Mouse (Mus musculus) kidney, embryonic 16.5 days (tissue): ENCODE data around the gene Fstl4. TPM values are rescaled to one million over a fixed set of nuclear protein-coding genes. Genes with fewer than 3 reads are reported as not detected.

ENCODE experiments used
- ATAC-seq: fragments of 200-750 bp; cut with Nextera tagmentation; 2 replicates; pipeline ENCODE4 v1.8.0; 2017; ENCODE audit warnings: moderate TSS enrichment; ENCODE audit not compliant: low FRiP score, low TSS enrichment
- H3K27ac ChIP-seq: fragments of 300-500 bp; sonication (generic); 2 replicates; pipeline ENCODE4 v1.5.1; 2014; ENCODE audit warnings: low read length
- H3K27me3 ChIP-seq: fragments of 300-500 bp; sonication (generic); 2 replicates; pipeline ENCODE4 v1.6.1; 2014; ENCODE audit warnings: low read length, control low read depth, mixed read lengths; ENCODE audit not compliant: insufficient read depth
- H3K36me3 ChIP-seq: fragments of 300-500 bp; sonication (generic); 2 replicates; pipeline ENCODE4 v1.6.1; 2014; ENCODE audit warnings: low read length, control low read depth, mixed read lengths; ENCODE audit not compliant: insufficient read depth
- H3K4me1 ChIP-seq: fragments of 300-500 bp; sonication (generic); 2 replicates; pipeline ENCODE4 v1.6.1; 2014; ENCODE audit warnings: low read length, control low read depth, mixed read lengths; ENCODE audit not compliant: insufficient read depth
- H3K4me2 ChIP-seq: fragments of 300-500 bp; sonication (generic); replicated peaks from 2 replicates; pipeline ENCODE4 v1.6.1; 2014; ENCODE audit warnings: low read depth, low read length
- H3K4me3 ChIP-seq: fragments of 300-500 bp; sonication (generic); 2 replicates; pipeline ENCODE4 v1.5.1; 2014; ENCODE audit warnings: mild to moderate bottlenecking, low read length
- H3K9ac ChIP-seq: fragments of 300-500 bp; sonication (generic); replicated peaks from 2 replicates; pipeline ENCODE4 v1.6.1; 2014; ENCODE audit warnings: low read length
- H3K9me3 ChIP-seq: fragments of 300-500 bp; sonication (generic); 2 replicates; pipeline ENCODE4 v1.6.1; 2016; ENCODE audit warnings: low read length, control low read depth
- WGBS: fragments of 180-500 bp; shearing (Covaris S2); extraction: QIAGEN DNeasy Blood & Tissue Kit; methylation state at CpG from one replicate; pipeline ENCODE4 v1.1.7; 2014; 5-methylcytosine and 5-hydroxymethylcytosine counted together
- polyA plus RNA-seq: library from polyadenylated mRNA; unstranded; fragments of >200 nt; fragmentation: Nextera tagmentation; extraction: Ambion mirVana; gene quantifications from 2 replicates; pipeline ENCODE4 v1.2.1, GENCODE M21; 2015

Fstl4 gene
- polyA plus RNA-seq, 1 experiment from 2014 or later = 1.0 TPM

- peak overlapping the region; percentile 48 for H3K4me2 ChIP-seq
- no peaks in the 10 kb centered on the region for H3K27me3 ChIP-seq
- no peaks in the 10 kb centered on the region for H3K9me3 ChIP-seq
- no peaks in the 10 kb centered on the region for H3K36me3 ChIP-seq
- H3K4me3 ChIP-seq = peak overlapping the region; percentile 9; the same call in 1 of the 2 replicates
- ATAC-seq = no peak
- no peak overlapping the region for H3K9ac ChIP-seq
- 20% methylated on average over 23 of the region's 23 CpGs for WGBS
- H3K27ac ChIP-seq = no peak overlapping the region
- peaks cover 9% of the 10 kb centered on the region; the same call in 1 of the 2 replicates for H3K4me1 ChIP-seq
Measured at GRCm38 (mm10) chr11:53132406-53133035, 368.1 kb downstream of the Fstl4 start.

DNA sequence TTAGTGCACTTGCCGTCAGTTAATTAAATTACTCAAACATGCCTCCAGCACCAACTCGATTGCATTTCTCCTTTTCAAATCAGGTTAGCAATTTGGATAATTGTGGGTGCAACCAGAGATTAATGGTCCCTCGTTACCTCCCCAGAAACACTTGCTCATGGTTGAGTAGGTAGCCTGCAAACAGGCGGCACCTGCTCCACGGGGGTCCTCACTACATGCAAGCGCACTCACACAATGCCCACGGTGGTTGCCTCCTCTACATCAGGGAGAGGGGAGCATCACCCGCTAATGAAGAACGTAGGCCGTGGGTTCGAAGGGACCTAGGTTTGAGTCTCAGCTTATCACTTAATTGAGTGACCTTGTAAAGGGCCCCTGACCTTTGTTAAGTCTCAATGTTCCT lies 371.9 kb downstream of the Fstl4 start:
- H3K4me3 ChIP-seq = no peak overlapping the region
- no peak for ATAC-seq
- H3K27me3 ChIP-seq = no peaks in the 10 kb centered on the region
- H3K36me3 ChIP-seq = no peaks in the 10 kb centered on the region
- no peak overlapping the region for H3K4me2 ChIP-seq
- no peak overlapping the region for H3K9ac ChIP-seq
- WGBS = 69% methylated on average over 11 of the region's 11 CpGs
- no peaks in the 10 kb centered on the region for H3K9me3 ChIP-seq
- no peak overlapping the region for H3K27ac ChIP-seq
- peaks cover 9% of the 10 kb centered on the region; the same call in 1 of the 2 replicates for H3K4me1 ChIP-seq

- no peak overlapping the region for H3K27ac ChIP-seq
- H3K4me1 ChIP-seq = peaks cover 5% of the 10 kb centered on the region; the same call in 1 of the 2 replicates
- no peaks in the 10 kb centered on the region for H3K9me3 ChIP-seq
- WGBS = 79% methylated on average over 8 of the region's 8 CpGs
- no peak overlapping the region for H3K4me3 ChIP-seq
- H3K27me3 ChIP-seq = no peaks in the 10 kb centered on the region
- H3K36me3 ChIP-seq = no peaks in the 10 kb centered on the region
- ATAC-seq = no peak
- no peak overlapping the region for H3K9ac ChIP-seq
- H3K4me2 ChIP-seq = no peak overlapping the region
Measured at GRCm38 (mm10) chr11:53137381-53137780, 372.9 kb downstream of the Fstl4 start.

DNA sequence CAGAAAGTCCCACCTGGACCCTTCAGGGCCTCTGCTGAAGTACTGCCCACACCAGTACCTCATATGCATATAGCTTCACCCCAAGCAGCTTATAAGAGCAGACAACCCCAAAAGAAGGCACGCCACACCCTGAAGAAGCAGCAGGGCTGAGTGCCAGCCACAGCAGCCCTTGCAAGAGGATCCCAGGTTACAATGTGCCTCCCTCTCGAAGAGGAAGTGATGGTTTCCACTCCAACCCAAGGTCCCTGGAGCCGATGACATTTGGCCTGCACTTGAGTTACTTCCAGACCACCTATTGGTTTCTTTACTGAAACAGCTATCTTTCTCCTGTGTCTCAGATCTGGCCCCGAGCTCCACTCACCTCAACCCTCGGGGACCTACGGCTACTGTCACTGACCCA lies 373.8 kb downstream of the Fstl4 start:
- no peaks in the 10 kb centered on the region for H3K4me1 ChIP-seq

GRCm38 (mm10) chr11:53139666-53140065 lies 375.2 kb downstream of the Fstl4 start:
- no peak overlapping the region for H3K27ac ChIP-seq
- no peaks in the 10 kb centered on the region for H3K4me1 ChIP-seq
- H3K4me3 ChIP-seq = no peak overlapping the region
- H3K9me3 ChIP-seq = no peaks in the 10 kb centered on the region
- no peak overlapping the region for H3K4me2 ChIP-seq
- H3K9ac ChIP-seq = no peak overlapping the region
- ATAC-seq = no peak
- no peaks in the 10 kb centered on the region for H3K36me3 ChIP-seq
- 82% methylated on average over 3 of the region's 3 CpGs for WGBS
- no peaks in the 10 kb centered on the region for H3K27me3 ChIP-seq

More for the DNA sequence above, 373.8 kb downstream of the Fstl4 start:
- H3K27me3 ChIP-seq = no peaks in the 10 kb centered on the region
- H3K4me3 ChIP-seq = no peak overlapping the region
- no peaks in the 10 kb centered on the region for H3K36me3 ChIP-seq
- H3K9ac ChIP-seq = no peak overlapping the region
- no peak for ATAC-seq
- H3K27ac ChIP-seq = no peak overlapping the region
- H3K9me3 ChIP-seq = no peaks in the 10 kb centered on the region
- no peak overlapping the region for H3K4me2 ChIP-seq
- 79% methylated on average over 6 of the region's 6 CpGs for WGBS

- no peak overlapping the region for H3K9ac ChIP-seq
- H3K27me3 ChIP-seq = no peaks in the 10 kb centered on the region
- H3K36me3 ChIP-seq = no peaks in the 10 kb centered on the region
- H3K4me3 ChIP-seq = no peak overlapping the region
- H3K9me3 ChIP-seq = no peaks in the 10 kb centered on the region
- 82% methylated on average over 8 of the region's 8 CpGs for WGBS
- H3K4me1 ChIP-seq = no peaks in the 10 kb centered on the region
- ATAC-seq = no peak
- no peak overlapping the region for H3K27ac ChIP-seq
- no peak overlapping the region for H3K4me2 ChIP-seq
Measured at GRCm38 (mm10) chr11:53140196-53140595, 375.8 kb downstream of the Fstl4 start.

DNA sequence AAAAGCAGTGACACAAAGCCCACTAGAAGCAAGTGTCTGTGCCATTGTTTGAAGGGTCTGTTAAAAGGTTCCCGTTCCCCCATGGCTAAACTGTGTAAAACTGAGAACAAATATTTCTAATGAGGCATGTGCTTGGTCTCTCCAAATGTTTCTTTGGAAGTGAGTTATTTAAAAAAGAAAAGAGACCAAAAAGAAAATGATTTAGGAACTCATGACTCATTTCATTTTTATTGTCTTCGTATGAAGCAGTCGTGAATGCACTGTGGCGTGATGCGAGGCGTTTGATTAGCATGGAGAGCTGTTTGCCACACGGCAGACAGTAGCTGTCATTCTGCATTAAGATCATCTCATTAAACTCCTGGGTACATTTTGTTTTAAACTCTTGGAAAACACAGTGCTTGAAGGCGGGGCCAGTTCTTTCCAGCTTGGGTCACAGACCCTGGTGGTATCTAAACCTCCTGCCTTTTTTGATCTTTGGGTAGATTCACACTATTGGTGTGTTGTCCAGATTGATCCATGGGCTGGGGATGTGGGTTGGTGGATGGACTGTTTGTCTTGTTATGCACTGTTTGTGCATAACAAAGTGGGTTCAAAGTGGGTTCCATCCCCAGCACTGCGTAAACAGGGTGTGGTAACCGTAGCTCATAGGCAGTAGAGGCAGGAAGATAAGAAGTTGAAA lies 376.4 kb downstream of the Fstl4 start:
- Histone ChIP-seq H3K4me1 (no peaks in the 10 kb centered on the region), H3K36me3 (no peaks in the 10 kb centered on the region), H3K27ac (no peak overlapping the region), H3K9me3 (no peaks in the 10 kb centered on the region), H3K4me3 (no peak overlapping the region), H3K4me2 (no peak overlapping the region), H3K9ac (no peak overlapping the region), H3K27me3 (no peaks in the 10 kb centered on the region)
- 89% methylated on average over 10 of the region's 10 CpGs for WGBS
- ATAC-seq = no peak

DNA sequence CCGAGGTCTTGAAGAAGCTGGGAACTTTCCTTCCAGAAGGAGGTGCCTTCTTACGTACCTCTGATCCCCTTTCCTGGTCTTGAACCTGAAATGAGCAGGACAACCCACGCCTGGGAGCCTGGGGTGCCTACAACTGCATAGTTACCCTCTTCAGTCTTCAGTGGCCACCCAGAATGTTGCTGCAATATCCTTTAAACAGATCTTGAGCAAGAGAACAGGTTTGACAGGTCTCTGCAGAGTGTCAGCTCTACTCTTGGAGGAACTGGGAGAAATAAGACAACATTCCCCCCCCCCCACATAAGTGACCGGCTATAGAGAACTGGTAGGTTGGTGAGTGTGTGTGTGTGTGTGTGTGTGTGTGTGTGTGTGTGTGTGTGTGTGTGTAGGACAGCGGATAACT lies 379.1 kb downstream of the Fstl4 start:
- 76% methylated on average over 5 of the region's 5 CpGs for WGBS
- Histone ChIP-seq H3K36me3 (no peaks in the 10 kb centered on the region), H3K27me3 (no peaks in the 10 kb centered on the region), H3K4me3 (no peak overlapping the region), H3K4me1 (no peaks in the 10 kb centered on the region), H3K4me2 (no peak overlapping the region), H3K27ac (no peak overlapping the region), H3K9ac (no peak overlapping the region), H3K9me3 (no peaks in the 10 kb centered on the region)
- ATAC-seq = no peak

- H3K27me3 ChIP-seq = no peaks in the 10 kb centered on the region
- no peak overlapping the region for H3K4me3 ChIP-seq
- H3K36me3 ChIP-seq = no peaks in the 10 kb centered on the region
- no peak for ATAC-seq
- no peak overlapping the region for H3K4me2 ChIP-seq
- H3K9me3 ChIP-seq = no peaks in the 10 kb centered on the region
- H3K27ac ChIP-seq = no peak overlapping the region
- 67% methylated on average over 5 of the region's 5 CpGs for WGBS
- H3K9ac ChIP-seq = no peak overlapping the region
- no peaks in the 10 kb centered on the region for H3K4me1 ChIP-seq
Measured at GRCm38 (mm10) chr11:53144506-53144905, 380.1 kb downstream of the Fstl4 start.

DNA sequence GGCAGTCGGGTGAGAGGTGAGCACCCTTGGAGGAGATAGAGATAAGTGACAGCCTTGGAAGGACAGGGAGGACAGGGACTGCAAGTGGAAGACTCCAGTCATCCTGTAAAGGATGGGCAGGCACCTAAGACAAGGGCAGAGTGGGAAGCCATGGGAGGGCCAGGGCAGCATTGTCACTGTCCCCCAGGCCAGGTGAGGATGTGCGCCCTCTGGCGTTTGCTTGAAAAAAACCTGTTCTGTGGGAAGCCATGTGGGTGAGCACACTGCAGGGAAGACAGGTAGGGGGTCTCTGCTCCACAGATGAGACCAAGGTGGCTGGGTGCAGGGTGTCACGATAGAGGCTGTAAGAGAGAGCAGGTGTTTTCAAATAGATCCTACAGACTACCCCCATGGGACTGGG lies 381.9 kb downstream of the Fstl4 start:
- no peak for ATAC-seq
- no peaks in the 10 kb centered on the region for H3K4me1 ChIP-seq
- no peaks in the 10 kb centered on the region for H3K9me3 ChIP-seq
- no peaks in the 10 kb centered on the region for H3K27me3 ChIP-seq
- H3K4me3 ChIP-seq = no peak overlapping the region
- WGBS = 38% methylated on average over 4 of the region's 4 CpGs
- H3K9ac ChIP-seq = no peak overlapping the region
- no peak overlapping the region for H3K27ac ChIP-seq
- no peaks in the 10 kb centered on the region for H3K36me3 ChIP-seq
- no peak overlapping the region for H3K4me2 ChIP-seq
